Mouse (Mus musculus): Measurements from ENCODE around the gene Rsrp1.
"Not testable (repeated sequence)": the region's sequence is repeated elsewhere in the genome, so short reads cannot be mapped to it uniquely, and the experiment has no call there.

Rsrp1 gene

GRCm38 (mm10) chr4:134923258-134924018 lies at the start of gene Rsrp1:
Gene Rsrp1, plus strand, starts transcription at chr4:134923592.
- DNase-seq, result peak; percentile 98

- no peak for DNase-seq
These were observed 47.2 kb upstream of the Rsrp1 start for GRCm38 (mm10) chr4:134876171-134876570.

- DNase-seq, result peak; percentile 41
These were observed 43.9 kb upstream of the Rsrp1 start for GRCm38 (mm10) chr4:134879410-134879981.

- DNase-seq, result no peak
These were observed 43.4 kb upstream of the Rsrp1 start for GRCm38 (mm10) chr4:134880041-134880440.

GRCm38 (mm10) chr4:134883266-134883665 lies 40.1 kb upstream of the Rsrp1 start:
- DNase-seq, result no peak

GRCm38 (mm10) chr4:134883808-134884207 lies 39.6 kb upstream of the Rsrp1 start:
- no peak for DNase-seq

- DNase-seq, result no peak
These were observed 39.0 kb upstream of the Rsrp1 start for GRCm38 (mm10) chr4:134884364-134884763.

- no peak for DNase-seq
These were observed 31.3 kb upstream of the Rsrp1 start for GRCm38 (mm10) chr4:134892096-134892495.

GRCm38 (mm10) chr4:134897256-134897655 lies 26.1 kb upstream of the Rsrp1 start:
- DNase-seq, result no peak

- DNase-seq, result no peak
These were observed 22.3 kb upstream of the Rsrp1 start for GRCm38 (mm10) chr4:134901126-134901525.

GRCm38 (mm10) chr4:134903046-134903445 lies 20.3 kb upstream of the Rsrp1 start:
- DNase-seq, result no peak

GRCm38 (mm10) chr4:134911406-134911805 lies 12.0 kb upstream of the Rsrp1 start:
- DNase-seq, result not testable (repeated sequence)

- peak; percentile 59 for DNase-seq
These were observed 10.0 kb upstream of the Rsrp1 start for GRCm38 (mm10) chr4:134913413-134913812.

GRCm38 (mm10) chr4:134914122-134914863 lies 9.1 kb upstream of the Rsrp1 start:
- DNase-seq, result no peak

- DNase-seq, result peak; percentile 95
These were observed 8.6 kb upstream of the Rsrp1 start, which contains the start of gene Tmem50a for GRCm38 (mm10) chr4:134914864-134915209. Gene Tmem50a, minus strand, starts transcription at chr4:134915024.

GRCm38 (mm10) chr4:134915223-134916050 lies 8.0 kb upstream of the Rsrp1 start:
- DNase-seq, result no peak

- no peak for DNase-seq
These were observed 6.2 kb upstream of the Rsrp1 start for GRCm38 (mm10) chr4:134917194-134917593.

GRCm38 (mm10) chr4:134918381-134918780 lies 5.0 kb upstream of the Rsrp1 start:
- DNase-seq, result peak; percentile 71

- peak; percentile 54 for DNase-seq
These were observed 3.5 kb upstream of the Rsrp1 start for GRCm38 (mm10) chr4:134919733-134920540.

GRCm38 (mm10) chr4:134920631-134921030 lies 2.8 kb upstream of the Rsrp1 start:
- DNase-seq, result no peak

GRCm38 (mm10) chr4:134921703-134922102 lies 1.7 kb upstream of the Rsrp1 start:
- DNase-seq, result no peak

Data from layer of hippocampus, adult 9-11 months (tissue).